Mouse (Mus musculus) megakaryocyte, adult 5-6 weeks (primary cell): ENCODE measurements around the gene Arpc1b. TPM values are rescaled to one million over a fixed set of nuclear protein-coding genes. Genes with fewer than 3 reads are reported as not detected.

Experiments used
- ATAC-seq: 2 replicates; pipeline ENCODE4 v1.8.0; 2016; ENCODE audit warnings: mild to moderate bottlenecking, inconsistent platforms; ENCODE audit not compliant: poor library complexity, severe bottlenecking
- total RNA-seq, 2 experiments: library from RNA; stranded (forward) in 1 of 2; stranded (reverse) in 1 of 2; fragments of 153-499, 151-499 nt in 1 of 2; fragments of 221-1000, 200-1000 nt in 1 of 2; gene quantifications; 2 replicates each; pipeline versions ENCODE4 v1.2.3 to v1.2.4; 2015 to 2017

The Arpc1b gene
- total RNA-seq, 2 experiments from 2014 or later = 318 to 361 TPM

GRCm38 (mm10) chr5:145161361-145161760 lies 47.3 kb downstream of the Arpc1b start:
- ATAC-seq = no peak

GRCm38 (mm10) chr5:145164710-145165109 lies 50.7 kb downstream of the Arpc1b start:
- ATAC-seq = no peak

GRCm38 (mm10) chr5:145165184-145165583 lies 51.2 kb downstream of the Arpc1b start:
- ATAC-seq = no peak

- ATAC-seq = peak; percentile 97
Observed at GRCm38 (mm10) chr5:145166536-145167305, 52.7 kb downstream of the Arpc1b start, which contains the start of the genes Ptcd1 and Cpsf4. TSS of gene Ptcd1 (minus strand) at chr5:145167108. TSS of gene Cpsf4 (plus strand) at chr5:145167213.

- no peak for ATAC-seq
Observed at GRCm38 (mm10) chr5:145167306-145167661, 53.3 kb downstream of the Arpc1b start.

- peak; percentile 34; the same call in 1 of the 2 replicates for ATAC-seq
Observed at GRCm38 (mm10) chr5:145178461-145178980, 64.5 kb downstream of the Arpc1b start.

Other genes with a start within 250 kb of the Arpc1b start
- 4.7 and 5.1 TPM in 2 replicates for gene Smurf1, start 148.4 kb upstream of the Arpc1b start, total RNA-seq (2015)
- gene Smurf1, start 148.4 kb upstream of the Arpc1b start, total RNA-seq (2017) = 6.7 and 6.9 TPM in 2 replicates
- not detected in 2 replicates for gene Gm4871, start 81.5 kb upstream of the Arpc1b start, total RNA-seq (2015)
- gene Gm4871, start 81.5 kb upstream of the Arpc1b start, total RNA-seq (2017) = not detected in 2 replicates
- not detected in 2 replicates for gene 1700018F24Rik, start 71.2 kb upstream of the Arpc1b start, total RNA-seq (2015)
- not detected in 2 replicates for gene 1700018F24Rik, start 71.2 kb upstream of the Arpc1b start, total RNA-seq (2017)
- 98.2 and 102 TPM in 2 replicates for gene Arpc1a, start 30.4 kb upstream of the Arpc1b start, total RNA-seq (2015)
- gene Arpc1a, start 30.4 kb upstream of the Arpc1b start, total RNA-seq (2017) = 65.2 and 77.0 TPM in 2 replicates
- not detected in 2 replicates for gene Kpna7, start 30.2 kb upstream of the Arpc1b start, total RNA-seq (2015)
- gene Kpna7, start 30.2 kb upstream of the Arpc1b start, total RNA-seq (2017) = not detected in 2 replicates
- 24.8 and 26.1 TPM in 2 replicates for gene Pdap1, start 26.0 kb downstream of the Arpc1b start, total RNA-seq (2015)
- 140 and 144 TPM in 2 replicates for gene Pdap1, start 26.0 kb downstream of the Arpc1b start, total RNA-seq (2017)
- gene Bud31, start 26.1 kb downstream of the Arpc1b start, total RNA-seq (2015) = 179 and 181 TPM in 2 replicates
- gene Bud31, start 26.1 kb downstream of the Arpc1b start, total RNA-seq (2017) = 217 and 234 TPM in 2 replicates
- 6.5 and 7.9 TPM in 2 replicates for gene Ptcd1, start 52.9 kb downstream of the Arpc1b start, total RNA-seq (2015)
- gene Ptcd1, start 52.9 kb downstream of the Arpc1b start, total RNA-seq (2017) = 14.8 and 15.3 TPM in 2 replicates
- gene Cpsf4, start 53.0 kb downstream of the Arpc1b start, total RNA-seq (2015) = 16.6 and 17.0 TPM in 2 replicates
- 34.0 and 37.8 TPM in 2 replicates for gene Cpsf4, start 53.0 kb downstream of the Arpc1b start, total RNA-seq (2017)
- 310 and 322 TPM in 2 replicates for gene Atp5j2, start 77.8 kb downstream of the Arpc1b start, total RNA-seq (2015)
- gene Atp5j2, start 77.8 kb downstream of the Arpc1b start, total RNA-seq (2017) = 103 and 107 TPM in 2 replicates
- 6.2 and 6.4 TPM in 2 replicates for gene Zkscan14, start 87.7 kb downstream of the Arpc1b start, total RNA-seq (2015)
- gene Zkscan14, start 87.7 kb downstream of the Arpc1b start, total RNA-seq (2017) = 30.8 and 31.7 TPM in 2 replicates
- 2.6 and 2.7 TPM in 2 replicates for gene Zkscan5, start 90.3 kb downstream of the Arpc1b start, total RNA-seq (2015)
- gene Zkscan5, start 90.3 kb downstream of the Arpc1b start, total RNA-seq (2017) = 4.6 and 5.4 TPM in 2 replicates
- 31.1 and 36.1 TPM in 2 replicates for gene Zfp655, start 117.5 kb downstream of the Arpc1b start, total RNA-seq (2015)
- gene Zfp655, start 117.5 kb downstream of the Arpc1b start, total RNA-seq (2017) = 23.4 and 27.2 TPM in 2 replicates
- gene Zscan25, start 166.3 kb downstream of the Arpc1b start, total RNA-seq (2015) = 5.4 and 6.4 TPM in 2 replicates
- gene Zscan25, start 166.3 kb downstream of the Arpc1b start, total RNA-seq (2017) = 3.2 and 3.5 TPM in 2 replicates
- not detected in 2 replicates for gene Cyp3a57, start 231.1 kb downstream of the Arpc1b start, total RNA-seq (2015)
- gene Cyp3a57, start 231.1 kb downstream of the Arpc1b start, total RNA-seq (2017) = not detected in 2 replicates